Mouse (Mus musculus) kidney, postnatal 0 days (tissue): ENCODE measurements around the gene Draxin. TPM values are rescaled to one million over a fixed set of nuclear protein-coding genes. Genes with fewer than 3 reads are reported as not detected.

Source experiments
- ATAC-seq: fragments of 200-750 bp; cut with Nextera tagmentation; replicated peaks from 2 replicates; pipeline ENCODE4 v1.8.0; 2017; ENCODE audit warnings: low read depth, moderate number of reproducible peaks, moderate TSS enrichment, moderate library complexity; ENCODE audit not compliant: low FRiP score
- DNase-seq: peaks from one replicate; pipeline ENCODE4 v3.0.0-alpha.2; 2016; ENCODE audit warnings: low spot score
- H3K27ac ChIP-seq: fragments of 300-500 bp; sonication (generic); 2 replicates; pipeline ENCODE4 v1.5.1; 2014; ENCODE audit warnings: mild to moderate bottlenecking
- H3K27me3 ChIP-seq: fragments of 300-500 bp; sonication (generic); 2 replicates; pipeline ENCODE4 v1.6.1; 2014; ENCODE audit warnings: low read length, mixed read lengths; ENCODE audit not compliant: insufficient read depth
- H3K36me3 ChIP-seq: fragments of 300-500 bp; sonication (generic); 2 replicates; pipeline ENCODE4 v1.6.1; 2014; ENCODE audit warnings: low read length, mixed read lengths; ENCODE audit not compliant: insufficient read depth
- H3K4me1 ChIP-seq: fragments of 300-500 bp; sonication (generic); replicated peaks from 2 replicates; pipeline ENCODE4 v1.6.1; 2014; ENCODE audit warnings: antibody characterized with exemption, low read length, mixed read lengths; ENCODE audit not compliant: insufficient read depth
- H3K4me2 ChIP-seq: fragments of 300-500 bp; sonication (generic); 2 replicates; pipeline ENCODE4 v1.6.1; 2014; ENCODE audit warnings: mild to moderate bottlenecking, low read length, moderate library complexity, mixed read lengths
- H3K4me3 ChIP-seq: fragments of 300-500 bp; sonication (generic); replicated peaks from 2 replicates; pipeline ENCODE4 v1.5.1; 2014; ENCODE audit warnings: low read depth, low read length
- H3K9ac ChIP-seq: fragments of 300-500 bp; sonication (generic); 2 replicates; pipeline ENCODE4 v1.6.1; 2014; ENCODE audit warnings: low read depth, low read length
- H3K9me3 ChIP-seq: fragments of 300-500 bp; sonication (generic); replicated peaks from 2 replicates; pipeline ENCODE4 v1.6.1; 2016; ENCODE audit warnings: low read length, inconsistent platforms, mixed read lengths
- CTCF ChIP-seq: IDR thresholded peaks from 2 replicates; pipeline ENCODE4 v1.5.1; 2016; ENCODE audit warnings: antibody characterized with exemption, low read depth, mild to moderate bottlenecking, moderate library complexity
- WGBS: fragments of 180-500 bp; shearing (Covaris S2); extraction: QIAGEN DNeasy Blood & Tissue Kit; methylation state at CpG from one replicate; pipeline ENCODE4 v1.1.7; 2014; 5-methylcytosine and 5-hydroxymethylcytosine counted together
- polyA plus RNA-seq: library from polyadenylated mRNA; unstranded; fragments of >200 nt; fragmentation: Nextera tagmentation; extraction: Ambion mirVana; gene quantifications from 2 replicates; pipeline ENCODE4 v1.2.1, GENCODE M21; 2015

Draxin gene
- polyA plus RNA-seq, 1 experiment from 2014 or later: 0.14 TPM

GRCm38 (mm10) chr4:148098666-148099065 is 31.8 kb downstream of the Draxin start:
- no peak for ATAC-seq
- 65% methylated on average over 3 of the region's 3 CpGs for WGBS

GRCm38 (mm10) chr4:148097936-148098335 is 32.6 kb downstream of the Draxin start:
- Histone ChIP-seq H3K4me2 (no peak overlapping the region), H3K9ac (no peak overlapping the region), H3K27ac (no peak overlapping the region), H3K9me3 (no peaks in the 10 kb centered on the region), H3K36me3 (no peaks in the 10 kb centered on the region), H3K4me1 (no peaks in the 10 kb centered on the region), H3K27me3 (no peaks in the 10 kb centered on the region), H3K4me3 (no peak overlapping the region)
- TF ChIP-seq CTCF: no peak
- WGBS: 88% methylated on average over 2 of the region's 2 CpGs
- DNase-seq: no peak
- ATAC-seq: no peak

More at GRCm38 (mm10) chr4:148098666-148099065, 31.8 kb downstream of the Draxin start:
- Histone ChIP-seq H3K4me1 (no peaks in the 10 kb centered on the region), H3K4me3 (no peak overlapping the region), H3K4me2 (no peak overlapping the region), H3K27me3 (no peaks in the 10 kb centered on the region), H3K36me3 (no peaks in the 10 kb centered on the region), H3K27ac (no peak overlapping the region), H3K9me3 (no peaks in the 10 kb centered on the region), H3K9ac (no peak overlapping the region)
- DNase-seq: no peak
- TF ChIP-seq CTCF: no peak

GRCm38 (mm10) chr4:148095081-148095480 is 35.4 kb downstream of the Draxin start:
- no peaks in the 10 kb centered on the region for H3K4me1 ChIP-seq
- H3K36me3 ChIP-seq: no peaks in the 10 kb centered on the region
- H3K4me2 ChIP-seq: no peak overlapping the region
- H3K4me3 ChIP-seq: no peak overlapping the region
- no peaks in the 10 kb centered on the region for H3K9me3 ChIP-seq
- WGBS: 74% methylated on average over 4 of the region's 4 CpGs
- no peak for TF ChIP-seq CTCF
- no peak overlapping the region for H3K9ac ChIP-seq
- no peak for DNase-seq
- H3K27ac ChIP-seq: no peak overlapping the region
- no peaks in the 10 kb centered on the region for H3K27me3 ChIP-seq
- no peak for ATAC-seq

- Histone ChIP-seq H3K9me3 (no peaks in the 10 kb centered on the region), H3K4me1 (no peaks in the 10 kb centered on the region), H3K36me3 (no peaks in the 10 kb centered on the region), H3K9ac (no peak overlapping the region), H3K4me2 (no peak overlapping the region), H3K27me3 (no peaks in the 10 kb centered on the region), H3K4me3 (no peak overlapping the region), H3K27ac (no peak overlapping the region)
- ATAC-seq (no peak), DNase-seq (peak; percentile 11)
- WGBS: 84% methylated on average over 5 of the region's 5 CpGs
- peak; percentile 22; the same call in 1 of the 2 replicates for TF ChIP-seq CTCF
Observed at GRCm38 (mm10) chr4:148094161-148094560, 36.3 kb downstream of the Draxin start.

GRCm38 (mm10) chr4:148092551-148093271 is 37.8 kb downstream of the Draxin start:
- ATAC-seq (no peak), DNase-seq (no peak)
- Histone ChIP-seq H3K27me3 (no peaks in the 10 kb centered on the region), H3K4me3 (no peak overlapping the region), H3K9ac (no peak overlapping the region), H3K4me1 (no peaks in the 10 kb centered on the region), H3K9me3 (no peaks in the 10 kb centered on the region), H3K27ac (no peak overlapping the region), H3K4me2 (no peak overlapping the region), H3K36me3 (no peaks in the 10 kb centered on the region)
- 90% methylated on average over 11 of the region's 11 CpGs for WGBS
- TF ChIP-seq CTCF: no peak

- Histone ChIP-seq H3K27ac (no peak overlapping the region), H3K9me3 (no peaks in the 10 kb centered on the region), H3K4me3 (no peak overlapping the region), H3K9ac (no peak overlapping the region), H3K4me1 (peaks cover 7% of the 10 kb centered on the region), H3K27me3 (no peaks in the 10 kb centered on the region), H3K36me3 (no peaks in the 10 kb centered on the region), H3K4me2 (no peak overlapping the region)
- no peak for TF ChIP-seq CTCF
- no peak for DNase-seq
- WGBS: 95% methylated on average over 1 of the region's 1 CpGs
- no peak for ATAC-seq
Observed at GRCm38 (mm10) chr4:148091181-148091580, 39.3 kb downstream of the Draxin start.
